Mouse (Mus musculus) kidney, adult 2 months (tissue): ENCODE results near the gene Rilp. TPM values are rescaled to one million over a fixed set of nuclear protein-coding genes. Genes with fewer than 3 reads are reported as not detected.

Experiments used
- DNase-seq: peaks from one replicate; pipeline ENCODE4 v3.0.0; 2021
- H3K27ac ChIP-seq: fragments of 200-500 bp; 2 replicates; pipeline ENCODE4 v1.5.1; 2012; ENCODE audit warnings: low read depth, low read length, control low read depth, inconsistent platforms; ENCODE audit not compliant: insufficient read depth
- H3K27me3 ChIP-seq: fragments of 200-500 bp; replicated peaks from 2 replicates; pipeline ENCODE4 v1.6.1; 2012; ENCODE audit warnings: mild to moderate bottlenecking, moderate library complexity, low read length, inconsistent platforms; ENCODE audit not compliant: control insufficient read depth, insufficient read depth
- H3K36me3 ChIP-seq: fragments of 200-500 bp; 2 replicates; pipeline ENCODE4 v1.6.1; 2012; ENCODE audit warnings: mild to moderate bottlenecking, moderate library complexity, low read length, inconsistent platforms; ENCODE audit not compliant: control insufficient read depth, insufficient read depth
- H3K4me1 ChIP-seq: fragments of 200-500 bp; 2 replicates; pipeline ENCODE4 v1.6.1; 2011; ENCODE audit warnings: low read length; ENCODE audit not compliant: control insufficient read depth, insufficient read depth
- H3K4me3 ChIP-seq: fragments of 200-500 bp; 2 replicates; pipeline ENCODE4 v1.5.1; 2011; ENCODE audit warnings: mild to moderate bottlenecking, low read depth, low read length, control low read depth; ENCODE audit not compliant: insufficient read depth
- CTCF ChIP-seq: fragments of 200-500 bp; conservative IDR thresholded peaks from 2 replicates; pipeline ENCODE4 v1.5.1; 2011; ENCODE audit warnings: low read depth, mild to moderate bottlenecking, control low read depth, low read length, moderate library complexity, mixed read lengths; ENCODE audit not compliant: insufficient read depth, insufficient read length
- POLR2A ChIP-seq: fragments of 200-500 bp; IDR thresholded peaks from one replicate; pipeline ENCODE4 v1.6.1; 2011; ENCODE audit warnings: low read depth, low read length, control low read depth
- WGBS: fragments of 180-500 bp; shearing (Covaris S2); methylation state at CpG from one replicate; pipeline ENCODE4 v1.1.7; 2018; 5-methylcytosine and 5-hydroxymethylcytosine counted together
- polyA plus RNA-seq: library from polyadenylated mRNA; depleted of rRNA; stranded (reverse); fragments of >200 nt; gene quantifications from 2 replicates; pipeline ENCODE4 v1.2.3, GENCODE M21; 2012

Rilp gene
- polyA plus RNA-seq, 1 experiment = 19.8 TPM

DNA sequence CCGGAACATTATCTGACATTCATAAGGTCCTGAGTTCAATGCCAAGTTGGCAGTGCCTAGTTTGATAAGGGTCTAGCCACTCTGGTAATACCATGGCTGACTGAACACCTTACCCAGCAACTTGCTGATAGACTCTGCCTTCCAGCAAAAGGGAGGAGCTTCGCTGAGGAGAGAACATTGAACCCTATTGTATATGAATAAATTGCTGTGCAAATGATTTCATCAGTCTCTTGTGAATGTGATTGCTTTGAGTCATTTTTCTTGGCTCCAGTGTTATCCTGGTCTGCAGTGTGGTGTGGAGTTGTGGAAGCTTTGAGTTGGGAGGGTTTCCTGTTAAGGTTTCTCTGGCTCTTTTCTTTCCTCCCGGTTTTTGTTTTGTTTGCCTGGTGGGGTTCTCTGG, 39.2 kb upstream of the Rilp start:
- Histone ChIP-seq H3K27me3 (no peaks in the 10 kb centered on the region), H3K4me1 (peaks cover 13% of the 10 kb centered on the region; the same call in 1 of the 2 replicates), H3K27ac (no peak overlapping the region), H3K36me3 (peaks cover 6% of the 10 kb centered on the region; the same call in 1 of the 2 replicates), H3K4me3 (no peak overlapping the region)
- TF ChIP-seq CTCF = no peak
- TF ChIP-seq POLR2A = no peak
- WGBS = 86% methylated on average over 3 of the region's 3 CpGs
- no peak for DNase-seq

DNA sequence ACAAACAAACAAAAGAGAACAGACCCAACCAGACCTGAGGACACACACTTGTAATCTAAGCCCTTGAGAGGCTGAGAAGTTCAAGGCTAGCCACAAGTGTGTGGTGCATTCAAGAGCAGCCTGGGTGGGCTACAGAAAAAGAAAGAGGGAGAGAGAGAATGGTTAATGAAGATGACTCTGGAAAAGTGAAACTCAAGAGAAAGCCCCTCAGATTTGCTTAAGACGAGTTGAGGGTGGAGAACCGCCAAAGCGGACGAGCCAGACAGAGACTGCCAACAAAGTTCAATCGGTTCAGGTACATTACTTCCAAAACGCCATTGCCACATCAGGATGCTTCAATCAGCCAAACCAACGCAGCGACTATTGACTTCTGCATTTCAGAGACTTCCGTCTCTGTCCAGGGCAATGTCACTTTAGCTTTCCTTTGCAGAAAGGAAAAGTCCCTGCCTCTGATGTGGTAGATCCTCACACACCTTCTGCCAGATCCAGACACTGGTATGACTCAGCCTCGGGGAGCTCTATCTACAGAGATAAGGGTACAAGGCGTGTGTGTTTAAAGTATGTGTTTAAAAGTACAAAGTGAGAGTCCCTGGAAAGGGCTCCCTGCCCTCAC, 37.3 kb upstream of the Rilp start:
- Histone ChIP-seq H3K36me3 (no peaks in the 10 kb centered on the region), H3K4me1 (peaks cover 10% of the 10 kb centered on the region; the same call in 1 of the 2 replicates), H3K4me3 (no peak overlapping the region), H3K27me3 (no peaks in the 10 kb centered on the region), H3K27ac (no peak overlapping the region)
- whole genome bisulfite sequencing = 78% methylated on average over 11 of the region's 11 CpGs
- no peak for DNase-seq
- TF ChIP-seq POLR2A (no peak), CTCF (no peak)

DNA sequence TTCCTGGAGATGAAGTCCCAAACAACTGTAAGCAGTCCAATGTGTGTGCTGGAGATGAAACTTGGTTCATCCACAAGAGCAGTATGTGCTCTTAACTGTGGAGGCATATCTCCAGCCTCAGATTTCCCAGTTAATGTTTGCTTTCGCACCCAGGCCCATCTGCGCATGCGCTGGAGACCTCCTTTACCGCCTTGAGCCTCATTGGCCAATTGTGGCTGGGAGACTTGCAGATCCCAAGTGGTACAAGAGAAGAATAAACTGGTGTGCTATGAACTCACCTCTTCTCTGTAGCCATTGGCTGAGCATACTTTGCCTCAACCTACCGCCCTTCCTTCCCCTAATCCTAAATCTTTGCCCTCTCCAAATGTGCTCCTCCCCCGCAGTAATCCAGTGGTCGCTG, 36.5 kb upstream of the Rilp start:
- H3K4me1 ChIP-seq = 0 out of 2 replicates have a peak, but pooled peaks cover 5% of the 10 kb centered on the region
- 75% methylated on average over 7 of the region's 7 CpGs for WGBS
- no peak overlapping the region for H3K27ac ChIP-seq
- H3K27me3 ChIP-seq = no peaks in the 10 kb centered on the region
- H3K4me3 ChIP-seq = no peak overlapping the region
- DNase-seq = no peak
- no peak for TF ChIP-seq CTCF
- no peak for TF ChIP-seq POLR2A
- no peaks in the 10 kb centered on the region for H3K36me3 ChIP-seq

DNA sequence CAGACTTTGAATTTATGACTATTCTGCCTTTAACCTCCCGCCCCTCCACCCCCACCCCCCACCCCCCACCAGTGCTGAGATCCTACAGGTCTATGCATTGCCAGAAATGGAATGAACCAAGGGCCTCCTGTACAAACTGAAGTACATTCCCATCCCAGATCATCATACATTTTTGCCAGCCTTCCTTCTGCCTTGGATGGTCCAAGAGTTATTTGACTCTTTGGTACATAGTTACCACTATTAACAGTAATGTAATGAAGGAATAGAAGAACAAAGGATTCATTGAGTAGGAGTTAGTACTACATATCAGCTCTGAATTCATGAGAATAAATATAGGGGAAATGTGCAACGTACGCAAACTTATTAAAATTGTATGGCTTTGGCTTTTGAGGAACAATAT, 23.7 kb upstream of the Rilp start:
- WGBS = 10% methylated on average over 3 of the region's 3 CpGs
- Histone ChIP-seq H3K36me3 (no peaks in the 10 kb centered on the region), H3K4me3 (no peak overlapping the region), H3K27ac (no peak overlapping the region), H3K4me1 (peaks cover 7% of the 10 kb centered on the region; the same call in 1 of the 2 replicates), H3K27me3 (no peaks in the 10 kb centered on the region)
- DNase-seq = no peak
- TF ChIP-seq CTCF (no peak), POLR2A (no peak)

DNA sequence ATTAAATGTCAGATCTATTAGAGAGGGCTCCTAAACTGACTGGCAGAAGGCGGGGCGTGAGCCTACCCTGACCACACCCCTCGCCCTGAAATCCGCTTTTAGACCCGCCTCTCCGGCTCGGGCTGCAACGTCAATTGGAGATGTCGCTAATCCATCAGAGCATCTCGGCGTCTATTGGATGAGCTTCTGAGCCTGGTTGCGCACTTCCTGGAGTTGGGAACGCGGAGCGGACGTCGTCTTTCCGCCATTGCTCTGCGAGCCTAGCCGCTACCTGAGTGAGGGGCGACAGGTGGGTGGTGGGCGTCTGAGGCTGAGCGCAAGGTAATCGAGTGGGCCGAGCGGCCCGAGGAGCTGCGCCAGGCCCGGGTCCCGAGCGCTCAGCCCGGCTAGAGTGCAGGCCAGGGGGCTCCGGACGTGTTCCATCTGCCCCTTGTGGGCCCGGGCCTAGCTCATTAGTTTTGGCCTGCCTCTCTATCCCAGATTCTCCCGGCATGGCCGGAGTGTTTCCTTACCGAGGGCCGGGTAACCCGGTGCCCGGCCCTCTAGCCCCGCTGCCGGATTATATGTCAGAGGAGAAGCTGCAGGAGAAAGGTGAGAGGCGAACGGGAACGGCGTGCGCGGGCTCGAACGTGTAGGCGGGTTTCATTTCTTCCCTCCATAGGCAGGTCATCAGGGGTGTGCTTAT, 23.2 kb upstream of the Rilp start, which contains the start of gene Prpf8:
TSS of gene Prpf8 (plus strand) at position 216 of the 685 bp plus-strand sequence.
- no peaks in the 10 kb centered on the region for H3K36me3 ChIP-seq
- H3K27ac ChIP-seq = peak within 1 kb of the TSS; percentile 45
- peak; percentile 99 for DNase-seq
- TF ChIP-seq POLR2A (peak; percentile 70), CTCF (no peak)
- H3K27me3 ChIP-seq = no peaks in the 10 kb centered on the region
- peaks cover 7% of the 10 kb centered on the region; the same call in 1 of the 2 replicates for H3K4me1 ChIP-seq
- under 1% methylated on average over 52 of the region's 52 CpGs for WGBS
- H3K4me3 ChIP-seq = peak within 1 kb of the TSS; percentile 55

DNA sequence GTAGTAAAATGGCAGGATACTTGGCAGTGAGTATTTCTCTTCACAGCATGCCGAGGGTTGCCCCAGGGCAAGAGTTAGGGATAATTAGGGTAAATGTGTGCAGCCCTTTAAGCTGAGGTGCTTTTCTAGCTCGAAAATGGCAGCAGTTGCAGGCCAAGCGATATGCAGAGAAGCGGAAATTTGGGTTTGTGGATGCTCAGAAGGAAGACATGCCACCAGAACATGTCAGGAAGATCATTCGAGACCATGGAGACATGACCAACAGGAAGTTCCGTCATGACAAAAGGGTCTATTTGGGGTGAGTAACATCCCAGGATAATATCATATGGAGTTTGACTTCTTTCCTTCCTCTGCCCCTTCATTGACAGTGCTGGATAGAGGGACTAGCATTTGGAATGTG, 22.4 kb upstream of the Rilp start:
- Histone ChIP-seq H3K36me3 (peaks cover 1% of the 10 kb centered on the region; the same call in 1 of the 2 replicates), H3K4me1 (peaks cover 7% of the 10 kb centered on the region; the same call in 1 of the 2 replicates), H3K27ac (no peak overlapping the region), H3K27me3 (no peaks in the 10 kb centered on the region), H3K4me3 (peak overlapping the region; percentile 55)
- WGBS = 14% methylated on average over 6 of the region's 6 CpGs
- no peak for TF ChIP-seq POLR2A
- TF ChIP-seq CTCF = no peak
- no peak for DNase-seq
